Mouse (Mus musculus) kidney, adult 2 months (tissue): Measurements from ENCODE around the gene A130010J15Rik.

Experiments used
- CTCF ChIP-seq: fragments of 200-500 bp; conservative IDR thresholded peaks from 2 replicates; pipeline ENCODE4 v1.5.1; 2011; ENCODE audit warnings: low read depth, mild to moderate bottlenecking, control low read depth, low read length, moderate library complexity, mixed read lengths; ENCODE audit not compliant: insufficient read depth, insufficient read length
- POLR2A ChIP-seq: fragments of 200-500 bp; IDR thresholded peaks from one replicate; pipeline ENCODE4 v1.6.1; 2011; ENCODE audit warnings: low read depth, low read length, control low read depth

DNA sequence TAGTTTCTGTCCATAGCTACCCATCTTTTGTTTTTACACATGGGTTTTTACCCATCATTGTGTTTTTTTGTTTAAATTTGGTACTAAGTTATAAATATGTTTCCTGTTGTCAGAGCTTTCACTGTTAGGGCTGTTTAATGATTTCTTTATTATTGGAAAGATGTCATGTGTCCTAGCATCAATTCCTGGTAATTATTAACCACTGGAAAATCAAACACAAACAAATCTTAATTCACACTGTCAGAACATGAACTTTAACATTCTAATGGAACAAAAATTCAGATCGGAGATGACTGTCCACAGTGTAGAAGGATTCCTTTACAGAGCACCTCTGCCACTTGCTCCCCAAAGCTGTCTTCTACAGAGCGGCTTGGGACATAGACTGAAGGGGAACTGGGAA, 37.6 kb downstream of the A130010J15Rik start:
- no peak for TF ChIP-seq POLR2A
- no peak for TF ChIP-seq CTCF
